Mouse (Mus musculus): Measurements from ENCODE around the gene Sppl2b. TPM values are rescaled to one million over a fixed set of nuclear protein-coding genes. Genes with fewer than 3 reads are reported as not detected.

Sppl2b gene
- total RNA-seq, 2 experiments from 2014 or later, result 11.3 to 18.5 TPM

DNA sequence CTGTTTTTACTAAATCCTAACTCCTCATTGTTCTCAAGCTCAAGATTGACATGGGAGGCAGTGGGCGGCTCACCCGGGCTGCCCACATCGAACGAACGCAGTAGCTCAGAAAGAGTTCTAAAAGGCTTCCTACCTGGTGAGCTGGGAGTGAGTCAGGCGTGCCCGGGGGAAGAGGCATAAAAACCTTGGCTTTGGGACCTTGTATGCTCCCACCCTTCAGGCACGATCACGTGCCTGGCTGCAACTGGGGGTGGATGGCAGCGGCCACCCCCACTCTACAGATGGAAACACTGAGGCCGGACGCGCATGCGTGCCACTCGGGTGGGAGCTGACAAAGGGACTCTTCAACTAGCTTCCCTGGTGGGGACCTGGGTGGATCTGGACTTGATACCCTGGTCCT is 12.7 kb upstream of the Sppl2b start:
- intact Hi-C loops (cut with DNase I), result no loop called here
- no peak for DNase-seq
- no peak for TF ChIP-seq CTCF (IDR thresholded peaks at IDR 0.05)
- no peak overlapping the region for H3K27ac ChIP-seq
- no peak overlapping the region for H3K4me3 ChIP-seq

GRCm38 (mm10) chr10:80843087-80843930 is 11.8 kb upstream of the Sppl2b start:
- H3K4me3 ChIP-seq, result peak overlapping the region; percentile 78
- TF ChIP-seq CTCF (IDR thresholded peaks at IDR 0.05), result no peak
- H3K27ac ChIP-seq, result peak overlapping the region; percentile 79
- DNase-seq, result no peak
- intact Hi-C loops (cut with DNase I), result no loop called here

- Histone ChIP-seq H3K27ac (peak within 1 kb of the TSS; percentile 79), H3K4me3 (peak within 1 kb of the TSS; percentile 78)
- no peak for TF ChIP-seq CTCF (IDR thresholded peaks at IDR 0.05)
- intact Hi-C loops (cut with DNase I), result no loop called here
- DNase-seq, result peak; percentile 81
Observed at GRCm38 (mm10) chr10:80843931-80844547, 11.0 kb upstream of the Sppl2b start, which contains the start of gene Lingo3. Gene Lingo3, minus strand, starts transcription at chr10:80844039.

DNA sequence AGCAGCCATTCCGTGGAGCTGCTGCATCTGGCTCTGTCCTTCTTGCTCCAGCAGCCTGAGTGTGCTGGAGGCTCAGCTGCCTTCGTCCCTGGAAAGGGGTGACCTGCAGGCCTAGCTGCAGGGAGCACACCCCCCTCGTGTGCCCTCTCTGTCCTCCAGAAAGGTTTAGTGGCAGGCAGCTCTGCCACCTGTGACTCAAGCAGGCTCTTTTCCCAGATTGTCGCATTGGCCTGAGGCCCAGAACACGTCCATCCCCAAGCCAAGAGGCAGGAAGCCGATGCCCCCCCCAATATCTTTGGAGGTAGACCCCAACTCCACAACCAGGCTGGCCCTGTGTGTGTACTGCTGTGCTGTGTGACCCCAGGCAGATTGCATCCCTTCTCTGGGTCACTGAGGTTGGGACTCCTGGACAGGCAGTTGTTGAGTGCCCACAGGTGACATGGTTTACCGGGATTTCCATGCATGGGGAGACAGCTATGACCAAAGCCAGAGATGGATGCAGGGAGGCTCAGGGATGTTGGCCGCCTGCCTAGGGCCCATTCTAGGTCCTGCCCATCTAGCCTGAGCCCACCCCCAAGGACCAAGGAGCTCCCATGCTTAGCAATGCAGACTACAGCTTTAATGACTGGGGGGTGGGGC is 9.9 kb upstream of the Sppl2b start:
- intact Hi-C loops (cut with DNase I), result no loop called here
- Histone ChIP-seq H3K4me3 (no peak overlapping the region), H3K27ac (peak overlapping the region; percentile 20; the same call in 1 of the 2 replicates)
- TF ChIP-seq CTCF (IDR thresholded peaks at IDR 0.05), result no peak
- no peak for DNase-seq

DNA sequence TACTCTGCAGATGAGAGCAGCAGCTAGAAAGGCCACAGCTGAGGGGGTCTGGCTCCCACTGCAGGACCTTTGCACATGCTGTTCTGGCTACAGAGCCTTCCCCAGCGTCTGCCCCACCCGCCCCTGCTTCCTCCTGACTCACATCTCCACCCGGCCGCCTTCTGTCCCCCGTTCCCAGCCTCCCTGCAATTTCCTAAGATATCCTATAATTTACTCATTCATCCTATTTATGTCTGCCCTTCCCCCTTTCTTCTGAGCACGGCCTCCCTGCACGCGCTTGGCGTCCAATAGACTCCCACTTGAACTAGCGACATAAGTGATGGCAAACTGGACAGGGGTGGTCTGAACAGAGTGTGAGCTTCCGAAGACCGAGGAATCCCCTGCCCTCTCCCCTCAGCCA is 9.3 kb upstream of the Sppl2b start:
- no peak for DNase-seq

DNA sequence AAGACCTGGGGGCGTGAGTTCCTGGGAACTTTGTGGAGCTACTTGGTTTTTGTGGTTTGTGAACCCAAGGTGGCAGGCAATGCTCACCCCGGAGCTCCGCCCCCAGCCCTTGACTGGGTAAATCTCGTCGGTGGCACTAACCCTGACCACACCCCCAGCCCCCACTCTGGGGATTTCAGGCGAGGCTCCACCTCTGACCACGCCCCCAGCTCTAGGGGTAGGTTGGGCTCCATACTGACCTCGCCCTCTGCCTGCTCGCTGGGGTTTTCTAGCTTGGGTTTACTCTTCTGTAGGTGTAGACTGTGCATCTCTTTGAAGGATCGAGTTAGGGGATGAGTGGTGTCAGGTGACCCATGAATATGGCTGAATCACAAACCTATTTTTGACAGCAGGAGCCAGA is 6.5 kb upstream of the Sppl2b start:
- Histone ChIP-seq H3K27ac (peak overlapping the region; percentile 77), H3K4me3 (peak overlapping the region; percentile 28; the same call in 1 of the 2 replicates)
- peak; percentile 86 for DNase-seq
- TF ChIP-seq CTCF (IDR thresholded peaks at IDR 0.05), result no peak
- intact Hi-C loops (cut with DNase I), result no loop called here

More for the DNA sequence above, 9.3 kb upstream of the Sppl2b start:
- no peak for TF ChIP-seq CTCF (IDR thresholded peaks at IDR 0.05)
- Histone ChIP-seq H3K27ac (no peak overlapping the region), H3K4me3 (no peak overlapping the region)
- intact Hi-C loops (cut with DNase I), result no loop called here

DNA sequence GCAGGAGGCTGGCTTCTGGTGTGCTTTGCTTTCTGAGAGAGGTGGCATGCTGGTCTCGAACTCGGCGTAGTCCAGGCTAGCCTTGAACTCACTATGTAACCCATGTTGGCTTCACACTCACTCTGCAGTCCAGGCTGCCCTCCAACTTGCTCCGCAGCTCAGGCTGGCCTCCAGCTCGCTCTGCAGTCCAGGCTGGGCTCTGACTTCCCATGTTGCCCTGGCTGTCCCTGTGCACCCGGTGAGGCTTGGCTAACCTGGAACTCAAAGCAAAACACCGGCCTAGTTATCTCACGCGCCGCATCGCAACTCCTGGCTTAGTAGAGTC is 636 bp downstream of the Sppl2b start:
- Histone ChIP-seq H3K4me3 (peak overlapping the region; percentile 93), H3K27ac (peak overlapping the region; percentile 95)
- intact Hi-C loops (cut with DNase I), result no loop called here
- no peak for DNase-seq
- TF ChIP-seq CTCF (IDR thresholded peaks at IDR 0.05), result no peak

DNA sequence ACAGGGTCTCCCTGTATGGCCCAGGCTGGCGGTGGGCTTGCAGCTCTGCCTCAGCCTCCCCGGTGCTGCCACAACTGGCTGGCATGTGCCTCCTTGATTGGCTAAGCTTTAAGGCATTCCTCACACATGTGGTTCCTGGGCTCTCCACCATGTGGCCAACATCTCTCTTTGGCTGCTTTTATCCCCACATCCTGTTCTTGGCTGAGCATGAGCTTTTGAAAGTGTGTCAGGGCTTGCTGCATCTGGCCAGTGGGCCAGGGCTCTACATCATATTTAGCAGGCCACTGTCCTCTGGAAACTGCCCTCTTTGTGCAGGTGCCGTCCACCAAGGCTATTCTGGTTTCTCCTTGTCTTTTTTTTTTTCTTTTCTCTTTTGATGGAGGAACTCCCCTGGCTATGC is 1.2 kb downstream of the Sppl2b start:
- no peak; the same call in 1 of the 2 replicates for TF ChIP-seq CTCF (IDR thresholded peaks at IDR 0.05)
- DNase-seq, result no peak
- intact Hi-C loops (cut with DNase I), result no loop called here
- Histone ChIP-seq H3K4me3 (peak overlapping the region; percentile 93), H3K27ac (peak overlapping the region; percentile 95)

- intact Hi-C loops (cut with DNase I), result no loop called here
- Histone ChIP-seq H3K4me3 (no peak overlapping the region), H3K27ac (peak overlapping the region; percentile 95; the same call in 1 of the 2 replicates)
- TF ChIP-seq CTCF (IDR thresholded peaks at IDR 0.05), result no peak
- no peak for DNase-seq
Observed at GRCm38 (mm10) chr10:80856908-80857307, 1.8 kb downstream of the Sppl2b start.

DNA sequence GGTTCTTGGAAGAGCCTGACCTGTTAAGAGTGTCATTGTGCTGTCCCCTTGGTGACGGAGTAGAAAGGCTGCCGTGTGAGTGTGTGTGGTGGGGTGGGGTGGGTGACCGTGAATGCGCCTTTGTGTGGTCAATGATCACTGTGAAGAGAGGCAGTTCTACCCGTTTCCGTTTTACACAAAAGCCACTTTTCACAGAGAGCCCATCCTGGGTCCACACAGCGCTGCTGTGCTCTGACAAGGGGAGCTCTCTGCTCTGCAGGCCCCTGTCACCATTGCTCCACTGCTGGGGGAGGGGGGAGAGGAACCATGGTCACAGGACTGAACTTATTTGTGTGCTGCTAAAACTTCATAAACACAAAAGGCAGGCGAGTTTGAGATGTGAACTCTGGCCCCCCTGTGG is 2.3 kb downstream of the Sppl2b start:
- Histone ChIP-seq H3K4me3 (no peak overlapping the region), H3K27ac (peak overlapping the region; percentile 5; the same call in 1 of the 2 replicates)
- intact Hi-C loops (cut with DNase I), result no loop called here
- DNase-seq, result no peak
- no peak for TF ChIP-seq CTCF (IDR thresholded peaks at IDR 0.05)

DNA sequence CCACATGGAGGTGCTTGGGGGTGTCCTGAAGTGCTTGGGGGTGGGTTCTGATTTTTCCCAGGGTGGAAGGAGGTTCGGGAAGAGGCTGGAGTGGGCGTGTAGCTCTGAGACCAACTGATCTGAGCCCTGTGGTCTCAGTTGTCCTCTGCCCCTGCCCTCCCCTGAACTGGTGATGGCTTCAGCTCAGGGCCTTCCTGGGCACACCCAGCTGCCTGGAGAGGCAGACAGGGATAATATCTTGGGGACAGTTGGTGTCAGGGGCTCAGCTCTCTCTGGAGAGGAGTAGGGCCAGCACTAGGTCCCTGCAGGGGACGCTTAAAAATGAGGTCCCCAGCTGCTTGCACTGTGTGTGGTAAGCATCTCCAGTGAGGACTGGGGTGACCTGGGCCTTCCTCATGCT is 2.8 kb downstream of the Sppl2b start:
- no peak for TF ChIP-seq CTCF (IDR thresholded peaks at IDR 0.05)
- no peak for DNase-seq
- Histone ChIP-seq H3K27ac (0 out of 2 replicates have a peak overlapping the region, but pooled peaks have one; percentile 5), H3K4me3 (no peak overlapping the region)
- intact Hi-C loops (cut with DNase I), result no loop called here

DNA sequence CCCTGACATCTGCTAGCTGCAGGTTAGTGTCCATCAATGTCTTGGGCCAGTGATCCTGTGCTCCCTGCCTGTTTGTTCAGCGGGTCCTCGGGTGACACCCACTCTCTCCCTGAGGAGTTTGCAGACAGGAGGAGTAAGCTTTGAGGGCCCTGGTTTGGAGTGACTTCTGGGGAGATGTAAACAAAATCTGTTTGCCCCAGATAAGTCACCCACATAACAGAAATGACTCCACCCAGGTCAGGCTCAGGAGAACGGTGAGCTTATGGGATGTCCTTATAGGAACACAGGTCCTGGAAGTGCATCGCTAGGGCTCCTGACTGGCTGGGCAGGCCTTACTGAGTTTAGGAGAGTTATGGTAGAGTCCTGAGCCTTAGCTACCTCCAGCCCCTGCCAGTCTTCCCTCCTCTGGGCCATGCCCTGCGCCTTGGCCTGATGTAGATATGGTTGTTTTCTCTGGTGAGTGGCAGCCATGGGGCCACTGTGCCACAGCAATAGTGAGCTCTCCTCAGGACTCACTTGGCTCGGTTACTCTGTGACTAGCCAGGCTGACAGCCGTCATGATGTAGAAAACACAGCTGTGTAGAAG is 3.4 kb downstream of the Sppl2b start:
- intact Hi-C loops (cut with DNase I), result no loop called here
- no peak for TF ChIP-seq CTCF (IDR thresholded peaks at IDR 0.05)
- H3K4me3 ChIP-seq, result no peak overlapping the region
- H3K27ac ChIP-seq, result peak overlapping the region; percentile 28
- no peak for DNase-seq

DNA sequence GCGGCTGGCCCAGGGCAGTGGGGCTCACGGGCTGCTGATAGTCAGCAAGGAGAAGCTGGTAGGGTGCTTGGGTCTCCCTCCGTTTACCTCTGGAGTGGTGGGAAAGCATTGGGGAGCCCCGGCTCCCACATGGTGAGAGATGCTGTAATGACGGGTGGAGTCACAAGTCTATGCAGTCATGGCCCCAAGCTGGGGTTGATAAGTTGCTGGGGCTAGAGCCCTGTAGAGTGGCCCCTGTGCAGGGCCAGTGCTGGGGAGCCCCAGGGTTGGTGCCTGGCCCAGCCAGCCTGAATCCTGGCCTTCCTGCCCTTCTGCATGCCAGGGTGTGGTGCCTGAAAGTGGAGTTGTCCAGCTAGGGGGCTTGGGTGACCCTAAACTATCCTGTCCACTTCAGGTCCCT is 7.2 kb downstream of the Sppl2b start:
- no peak for DNase-seq
- Histone ChIP-seq H3K4me3 (no peak overlapping the region), H3K27ac (no peak overlapping the region)
- intact Hi-C loops (cut with DNase I), result no loop called here
- TF ChIP-seq CTCF (IDR thresholded peaks at IDR 0.05), result no peak

Measured in gastrocnemius, adult 2 months (tissue).